Mouse (Mus musculus): Measurements from ENCODE around the gene Theg. TPM values are rescaled to one million over a fixed set of nuclear protein-coding genes. Genes with fewer than 3 reads are reported as not detected.

Theg gene
- polyA plus RNA-seq, 1 experiment = not detected

DNA sequence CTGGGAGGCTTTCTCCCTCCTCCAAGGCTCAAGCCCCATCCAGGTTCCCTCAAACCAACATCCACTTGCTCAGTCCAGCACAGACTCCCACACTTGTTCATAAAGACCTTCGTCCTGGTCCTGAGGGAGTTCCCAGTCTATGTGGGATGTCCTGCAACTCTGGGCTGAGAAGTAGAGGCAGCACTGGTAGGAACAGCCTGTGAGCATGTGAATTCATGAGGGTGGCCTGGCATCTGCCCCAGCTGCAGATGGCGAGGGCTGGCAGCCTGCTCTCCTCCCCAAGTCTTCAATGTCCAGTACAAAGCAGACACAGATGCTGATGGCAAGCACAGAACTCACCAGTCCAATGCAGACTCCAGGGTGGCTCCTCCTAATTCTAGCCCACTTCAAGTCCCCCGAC, 48.8 kb downstream of the Theg start:
- 52% methylated on average over 3 of the region's 3 CpGs for WGBS
- DNase-seq = no peak
- no peak overlapping the region for H3K27ac ChIP-seq (ENCODE audit: insufficient read depth, low read length)

DNA sequence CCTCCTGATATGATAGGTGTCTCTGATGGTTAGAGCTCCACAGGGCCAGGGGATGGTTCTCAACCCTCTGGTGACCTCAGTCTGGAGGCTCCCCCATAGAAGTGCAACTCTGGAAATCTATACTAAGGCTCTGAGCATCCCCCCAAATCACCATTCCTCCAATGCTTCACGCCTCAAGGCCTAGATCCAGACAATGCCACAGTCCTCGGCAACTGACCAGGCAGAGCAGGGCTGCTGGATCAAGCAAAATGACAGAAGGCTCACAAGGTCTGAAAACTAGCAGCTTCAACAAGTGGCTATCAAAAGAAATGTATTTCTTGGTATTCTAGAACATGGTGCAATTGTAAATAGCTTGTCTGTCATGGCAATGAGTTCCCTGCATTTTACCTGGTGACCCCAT, 49.4 kb downstream of the Theg start:
- Histone ChIP-seq H3K4me1 (ENCODE audit: control insufficient read depth, insufficient read depth, low read length) (peaks cover 8% of the 10 kb centered on the region), H3K4me3 (replicated peaks; ENCODE audit: insufficient read depth, low read depth, low read length) (no peak overlapping the region), H3K27me3 (ENCODE audit: control insufficient read depth, insufficient read depth, low read length) (no peaks in the 10 kb centered on the region), H3K27ac (ENCODE audit: insufficient read depth, low read length) (no peak overlapping the region)
- WGBS = 87% methylated on average over 2 of the region's 2 CpGs
- TF ChIP-seq CTCF (IDR thresholded peaks at IDR 0.05; ENCODE audit: borderline replicate concordance, insufficient read depth, low read depth, low read length) (no peak), POLR2A (IDR thresholded peaks at IDR 0.05; ENCODE audit: borderline replicate concordance, insufficient read depth, low read length) (no peak)
- DNase-seq = no peak

More for the DNA sequence above, 48.8 kb downstream of the Theg start:
- H3K4me3 ChIP-seq (replicated peaks; ENCODE audit: insufficient read depth, low read depth, low read length) = no peak overlapping the region
- no peaks in the 10 kb centered on the region for H3K27me3 ChIP-seq (ENCODE audit: control insufficient read depth, insufficient read depth, low read length)
- H3K4me1 ChIP-seq (ENCODE audit: control insufficient read depth, insufficient read depth, low read length) = peaks cover 8% of the 10 kb centered on the region
- TF ChIP-seq CTCF (IDR thresholded peaks at IDR 0.05; ENCODE audit: borderline replicate concordance, insufficient read depth, low read depth, low read length) = no peak

DNA sequence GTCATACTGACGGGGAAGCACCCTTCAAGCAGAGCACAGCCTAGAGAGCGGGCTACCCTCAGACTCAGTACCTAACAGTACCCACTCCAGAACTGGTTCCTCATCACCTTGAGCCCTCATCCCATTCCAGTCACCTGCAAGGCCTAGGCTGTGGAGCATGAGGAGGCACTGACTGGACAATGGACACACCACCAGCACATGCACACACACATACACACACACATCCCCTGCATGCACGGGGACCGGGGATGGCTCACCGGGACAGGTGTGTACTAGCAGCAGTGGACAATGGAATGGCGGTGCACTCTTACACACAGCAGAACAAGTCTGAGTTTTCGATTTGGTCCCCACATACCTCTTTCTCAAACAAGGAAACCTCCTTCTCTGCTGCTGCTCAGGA, 49.9 kb downstream of the Theg start:
- Histone ChIP-seq H3K4me3 (replicated peaks; ENCODE audit: insufficient read depth, low read depth, low read length) (no peak overlapping the region), H3K4me1 (ENCODE audit: control insufficient read depth, insufficient read depth, low read length) (peaks cover 8% of the 10 kb centered on the region), H3K27ac (ENCODE audit: insufficient read depth, low read length) (no peak overlapping the region), H3K27me3 (ENCODE audit: control insufficient read depth, insufficient read depth, low read length) (no peaks in the 10 kb centered on the region)
- no peak for DNase-seq
- 91% methylated on average over 7 of the region's 7 CpGs for WGBS
- TF ChIP-seq POLR2A (IDR thresholded peaks at IDR 0.05; ENCODE audit: borderline replicate concordance, insufficient read depth, low read length) (no peak), CTCF (IDR thresholded peaks at IDR 0.05; ENCODE audit: borderline replicate concordance, insufficient read depth, low read depth, low read length) (no peak)

DNA sequence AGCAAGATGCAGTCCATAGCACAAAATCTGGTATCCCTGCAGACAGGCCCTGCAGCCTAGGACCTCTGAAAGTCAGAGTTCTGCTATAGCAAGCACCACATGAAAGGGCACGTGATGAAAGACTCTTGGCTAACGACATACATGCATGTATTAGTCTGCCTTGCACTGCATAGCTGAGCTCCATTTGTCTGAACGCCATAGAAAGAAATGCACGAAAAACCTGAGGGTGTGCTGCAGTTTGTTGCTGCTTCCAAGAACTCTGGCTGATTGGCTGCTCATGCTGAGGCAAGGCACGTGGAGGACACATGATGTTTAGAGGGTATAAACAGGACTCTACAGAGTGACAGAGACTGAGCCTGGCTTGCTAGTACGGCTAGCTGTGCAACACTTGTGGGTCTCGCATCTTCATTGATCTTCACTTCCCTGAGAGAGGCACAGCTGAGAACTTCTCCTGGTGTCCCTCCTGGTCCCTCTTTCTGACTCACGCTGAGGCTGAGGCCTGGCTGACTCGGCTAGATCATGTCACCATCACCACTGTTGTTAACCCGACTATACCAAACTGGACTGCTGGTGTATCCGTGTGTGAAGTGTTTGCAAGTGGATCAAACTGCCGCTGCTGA, 50.6 kb downstream of the Theg start:
- no peak overlapping the region for H3K27ac ChIP-seq (ENCODE audit: insufficient read depth, low read length)
- 78% methylated on average over 12 of the region's 12 CpGs for WGBS
- H3K4me3 ChIP-seq (replicated peaks; ENCODE audit: insufficient read depth, low read depth, low read length) = no peak overlapping the region
- peaks cover 8% of the 10 kb centered on the region for H3K4me1 ChIP-seq (ENCODE audit: control insufficient read depth, insufficient read depth, low read length)
- DNase-seq = no peak
- no peaks in the 10 kb centered on the region for H3K27me3 ChIP-seq (ENCODE audit: control insufficient read depth, insufficient read depth, low read length)
- TF ChIP-seq CTCF (IDR thresholded peaks at IDR 0.05; ENCODE audit: borderline replicate concordance, insufficient read depth, low read depth, low read length) (no peak), POLR2A (IDR thresholded peaks at IDR 0.05; ENCODE audit: borderline replicate concordance, insufficient read depth, low read length) (no peak)

DNA sequence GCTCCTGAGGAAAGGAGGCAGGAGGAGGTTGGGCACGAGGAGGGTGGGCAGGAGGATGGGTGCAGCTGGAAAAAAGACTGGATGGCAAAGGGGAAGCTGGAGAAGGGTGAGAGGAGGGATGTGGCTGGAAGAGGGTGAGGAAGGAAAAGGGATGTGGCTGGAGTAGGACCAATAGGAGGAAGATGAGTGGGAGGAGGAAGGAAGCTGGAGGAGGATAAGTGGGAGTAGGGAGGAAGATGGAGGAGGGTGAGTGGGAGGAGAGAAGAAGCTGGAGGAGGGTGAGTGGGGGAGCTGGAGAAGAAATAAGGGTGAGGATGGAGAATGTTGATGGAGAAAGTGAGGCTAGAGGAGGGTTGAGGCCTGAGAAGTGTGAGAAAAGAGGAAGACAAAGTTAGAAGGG, 51.7 kb downstream of the Theg start:
- TF ChIP-seq CTCF (IDR thresholded peaks at IDR 0.05; ENCODE audit: borderline replicate concordance, insufficient read depth, low read depth, low read length) (no peak), POLR2A (IDR thresholded peaks at IDR 0.05; ENCODE audit: borderline replicate concordance, insufficient read depth, low read length) (no peak)
- Histone ChIP-seq H3K4me3 (replicated peaks; ENCODE audit: insufficient read depth, low read depth, low read length) (no peak overlapping the region), H3K4me1 (ENCODE audit: control insufficient read depth, insufficient read depth, low read length) (peaks cover 1% of the 10 kb centered on the region), H3K27ac (ENCODE audit: insufficient read depth, low read length) (no peak overlapping the region), H3K27me3 (ENCODE audit: control insufficient read depth, insufficient read depth, low read length) (no peaks in the 10 kb centered on the region)
- no peak for DNase-seq
- 65% methylated on average over 1 of the region's 1 CpGs for WGBS

- no peaks in the 10 kb centered on the region for H3K4me1 ChIP-seq (ENCODE audit: control insufficient read depth, insufficient read depth, low read length)
- no peak overlapping the region for H3K27ac ChIP-seq (ENCODE audit: insufficient read depth, low read length)
- no peak for TF ChIP-seq POLR2A (IDR thresholded peaks at IDR 0.05; ENCODE audit: borderline replicate concordance, insufficient read depth, low read length)
- no peak for TF ChIP-seq CTCF (IDR thresholded peaks at IDR 0.05; ENCODE audit: borderline replicate concordance, insufficient read depth, low read depth, low read length)
- no peak for DNase-seq
- H3K4me3 ChIP-seq (replicated peaks; ENCODE audit: insufficient read depth, low read depth, low read length) = no peak overlapping the region
- WGBS = 87% methylated on average over 2 of the region's 2 CpGs
- H3K27me3 ChIP-seq (ENCODE audit: control insufficient read depth, insufficient read depth, low read length) = no peaks in the 10 kb centered on the region
Observed at GRCm38 (mm10) chr10:79534426-79534825, 52.7 kb downstream of the Theg start.

DNA sequence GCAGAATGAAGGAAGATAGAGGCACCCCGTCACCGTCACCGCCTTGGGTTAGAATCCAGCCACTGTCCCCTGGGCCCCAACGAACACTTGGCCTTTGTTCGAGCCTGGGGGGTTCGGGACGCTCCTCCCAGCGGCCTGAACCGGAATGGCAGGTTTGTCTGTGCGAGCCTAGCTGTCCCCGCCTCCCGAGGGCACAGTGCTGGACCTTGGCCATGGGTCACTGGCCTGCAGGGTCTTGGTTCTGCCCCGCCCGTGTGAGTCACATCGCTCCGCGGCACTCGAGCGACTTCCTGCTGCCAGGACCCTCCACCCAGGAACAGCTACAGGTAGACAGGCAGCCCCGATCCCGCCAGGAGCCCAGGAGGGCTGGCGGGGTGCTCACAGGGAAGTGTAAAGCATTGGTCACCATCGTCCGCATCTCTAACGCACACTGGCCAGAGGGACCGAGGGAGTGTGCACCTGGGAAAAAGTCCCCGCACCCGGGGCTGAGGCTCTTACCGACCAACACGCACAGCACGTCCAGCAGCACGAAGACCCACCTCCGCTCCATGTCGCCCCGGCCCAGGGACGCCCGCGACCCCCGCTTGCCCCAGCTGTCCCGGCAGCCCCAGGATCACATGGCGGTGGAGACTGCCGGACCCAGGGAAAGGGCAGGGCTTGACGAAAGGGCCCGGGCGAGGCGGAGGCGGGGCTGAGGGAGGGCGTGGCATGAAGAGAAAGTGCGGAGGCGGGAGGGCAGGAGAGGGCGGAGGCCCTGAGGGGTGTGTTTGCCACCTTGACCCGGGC, 53.8 kb downstream of the Theg start, which contains the start of gene Plpp2:
Plpp2 (minus strand) TSS at position 671 of the 786 bp plus-strand sequence.
- no peak within 1 kb of the TSS for H3K27ac ChIP-seq (ENCODE audit: insufficient read depth, low read length)
- no peaks in the 10 kb centered on the region for H3K27me3 ChIP-seq (ENCODE audit: control insufficient read depth, insufficient read depth, low read length)
- peak within 1 kb of the TSS; percentile 47 for H3K4me3 ChIP-seq (replicated peaks; ENCODE audit: insufficient read depth, low read depth, low read length)
- no peaks in the 10 kb centered on the region for H3K4me1 ChIP-seq (ENCODE audit: control insufficient read depth, insufficient read depth, low read length)
- peak; percentile 59 to 60 for DNase-seq
- WGBS = under 1% methylated on average over 52 of the region's 52 CpGs
- peak; percentile 54; the same call in 1 of the 2 replicates for TF ChIP-seq CTCF (IDR thresholded peaks at IDR 0.05; ENCODE audit: borderline replicate concordance, insufficient read depth, low read depth, low read length)
- no peak for TF ChIP-seq POLR2A (IDR thresholded peaks at IDR 0.05; ENCODE audit: borderline replicate concordance, insufficient read depth, low read length)

DNA sequence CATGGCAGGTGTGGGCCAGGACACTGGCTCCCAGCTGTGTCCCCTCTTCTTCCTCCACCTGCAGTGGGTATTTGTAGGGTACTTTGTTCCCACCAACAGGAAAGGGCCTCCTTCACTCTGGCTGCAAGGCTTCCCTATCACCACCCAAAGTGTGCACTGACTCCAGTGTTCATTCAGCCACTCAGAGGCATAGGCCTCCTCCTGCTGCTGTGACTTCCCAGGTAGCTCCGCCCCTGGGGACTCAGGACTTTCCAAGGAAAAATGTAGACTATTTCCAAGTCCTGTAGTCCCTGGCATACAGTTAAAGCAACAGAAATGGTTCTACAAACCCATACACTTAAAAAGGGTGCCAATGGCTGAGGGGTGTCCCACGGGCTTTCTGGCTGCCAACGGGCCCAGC, 54.5 kb downstream of the Theg start:
- WGBS = 40% methylated on average over 3 of the region's 3 CpGs
- no peaks in the 10 kb centered on the region for H3K27me3 ChIP-seq (ENCODE audit: control insufficient read depth, insufficient read depth, low read length)
- peak overlapping the region; percentile 47 for H3K4me3 ChIP-seq (replicated peaks; ENCODE audit: insufficient read depth, low read depth, low read length)
- peak in 1 of 2 experiments; percentile 5 for DNase-seq
- no peak overlapping the region for H3K27ac ChIP-seq (ENCODE audit: insufficient read depth, low read length)
- TF ChIP-seq POLR2A (IDR thresholded peaks at IDR 0.05; ENCODE audit: borderline replicate concordance, insufficient read depth, low read length) = no peak
- TF ChIP-seq CTCF (IDR thresholded peaks at IDR 0.05; ENCODE audit: borderline replicate concordance, insufficient read depth, low read depth, low read length) = no peak
- H3K4me1 ChIP-seq (ENCODE audit: control insufficient read depth, insufficient read depth, low read length) = no peaks in the 10 kb centered on the region
